Mouse (Mus musculus): ENCODE data around the gene Rsg1. TPM values are rescaled to one million over a fixed set of nuclear protein-coding genes. Genes with fewer than 3 reads are reported as not detected.

Gene Rsg1
- polyA plus RNA-seq, 1 experiment from 2014 or later, result 5.0 TPM

DNA sequence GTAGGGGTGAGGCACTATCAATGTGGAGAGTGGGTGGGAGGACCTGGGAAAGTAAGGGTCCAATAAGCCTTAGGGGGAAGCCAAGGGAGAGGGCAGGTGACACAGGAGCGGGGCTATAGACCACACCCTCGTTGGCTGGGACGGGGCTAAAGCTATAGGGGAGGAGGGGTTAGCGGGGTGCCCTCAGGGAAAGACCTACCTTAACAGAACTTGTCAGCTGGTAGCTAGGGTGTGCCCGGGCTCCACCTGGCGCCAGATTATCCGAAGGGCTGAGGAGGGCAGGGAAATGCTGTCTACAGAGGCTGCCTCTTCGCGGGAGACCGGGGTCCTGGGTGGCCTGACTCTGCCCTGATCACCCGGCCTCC is 34.8 kb downstream of the Rsg1 start:
- ATAC-seq (ENCODE audit: low FRiP score, low TSS enrichment), result peak; percentile 26
- H3K4me1 ChIP-seq (ENCODE audit: control insufficient read depth, insufficient read depth, low read length), result peaks cover 32% of the 10 kb centered on the region
- 9% methylated on average over 11 of the region's 11 CpGs for WGBS

DNA sequence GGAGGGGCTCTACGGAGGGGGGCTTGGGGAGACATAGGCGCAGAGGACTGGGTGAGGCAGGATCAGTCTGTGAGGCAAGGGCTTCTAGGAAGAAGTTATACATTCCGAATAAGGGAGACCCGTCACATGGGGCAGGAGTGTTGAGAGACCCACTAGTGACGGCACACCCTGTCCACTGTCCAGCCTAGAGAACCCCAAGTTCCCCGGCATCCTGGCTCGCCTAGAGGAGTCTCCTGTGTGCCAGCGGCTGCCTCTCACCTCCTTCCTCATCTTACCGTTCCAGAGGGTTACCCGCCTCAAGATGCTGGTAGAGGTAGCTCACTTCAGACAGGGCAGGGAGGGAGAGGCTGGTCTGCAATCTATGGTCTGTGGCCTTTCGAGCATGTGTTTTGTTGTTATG is 35.6 kb downstream of the Rsg1 start:
- Histone ChIP-seq H3K4me1 (ENCODE audit: control insufficient read depth, insufficient read depth, low read length) (peaks cover 30% of the 10 kb centered on the region), H3K4me2 (replicated peaks; ENCODE audit: low read depth, low read length) (no peak overlapping the region), H3K36me3 (ENCODE audit: control insufficient read depth, insufficient read depth, low read length) (no peaks in the 10 kb centered on the region), H3K9ac (ENCODE audit: low read depth, low read length) (no peak overlapping the region), H3K27ac (ENCODE audit: low read depth, low read length) (no peak overlapping the region), H3K4me3 (ENCODE audit: low read length) (no peak overlapping the region), H3K9me3 (ENCODE audit: control insufficient read depth, low read length) (no peaks in the 10 kb centered on the region), H3K27me3 (ENCODE audit: control insufficient read depth, insufficient read depth, low read length) (peaks cover 44% of the 10 kb centered on the region)
- 83% methylated on average over 11 of the region's 11 CpGs for WGBS
- ATAC-seq (ENCODE audit: low FRiP score, low TSS enrichment), result no peak

More for the DNA sequence above, 34.8 kb downstream of the Rsg1 start:
- Histone ChIP-seq H3K9ac (ENCODE audit: low read depth, low read length) (no peak overlapping the region; the same call in 1 of the 2 replicates), H3K9me3 (ENCODE audit: control insufficient read depth, low read length) (no peaks in the 10 kb centered on the region), H3K4me2 (replicated peaks; ENCODE audit: low read depth, low read length) (0 out of 2 replicates have a peak overlapping the region, but pooled peaks have one; percentile 75), H3K4me3 (ENCODE audit: low read length) (peak overlapping the region; percentile 46; the same call in 1 of the 2 replicates), H3K27me3 (ENCODE audit: control insufficient read depth, insufficient read depth, low read length) (peaks cover 48% of the 10 kb centered on the region), H3K36me3 (ENCODE audit: control insufficient read depth, insufficient read depth, low read length) (no peaks in the 10 kb centered on the region), H3K27ac (ENCODE audit: low read depth, low read length) (no peak overlapping the region)

DNA sequence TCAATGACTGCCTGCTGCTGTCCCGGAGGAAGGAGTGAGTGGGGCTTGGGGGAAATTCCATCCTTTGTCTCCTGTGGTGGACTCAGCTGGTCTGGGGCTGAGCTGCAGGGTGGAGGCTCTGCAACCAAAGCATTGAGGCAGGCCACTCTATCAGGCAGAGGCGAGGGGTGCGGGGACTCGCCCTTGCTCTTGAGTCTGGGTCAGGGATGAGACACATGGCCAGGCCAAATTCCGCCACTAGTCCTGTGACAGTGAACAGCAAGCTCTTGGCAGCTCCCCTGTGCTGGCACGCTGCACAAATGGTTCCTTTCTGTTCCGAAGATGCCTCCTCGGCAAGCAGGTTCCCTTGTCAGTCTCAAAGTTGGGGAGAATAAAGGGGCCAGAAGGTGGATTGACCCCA is 37.3 kb downstream of the Rsg1 start:
- H3K9ac ChIP-seq (ENCODE audit: low read depth, low read length), result no peak overlapping the region
- H3K4me2 ChIP-seq (replicated peaks; ENCODE audit: low read depth, low read length), result no peak overlapping the region
- no peak for ATAC-seq (ENCODE audit: low FRiP score, low TSS enrichment)
- peaks cover 24% of the 10 kb centered on the region for H3K4me1 ChIP-seq (ENCODE audit: control insufficient read depth, insufficient read depth, low read length)
- no peak overlapping the region for H3K4me3 ChIP-seq (ENCODE audit: low read length)
- WGBS, result 82% methylated on average over 8 of the region's 8 CpGs
- H3K36me3 ChIP-seq (ENCODE audit: control insufficient read depth, insufficient read depth, low read length), result no peaks in the 10 kb centered on the region
- H3K9me3 ChIP-seq (ENCODE audit: control insufficient read depth, low read length), result no peaks in the 10 kb centered on the region
- no peak overlapping the region for H3K27ac ChIP-seq (ENCODE audit: low read depth, low read length)
- H3K27me3 ChIP-seq (ENCODE audit: control insufficient read depth, insufficient read depth, low read length), result peaks cover 34% of the 10 kb centered on the region

DNA sequence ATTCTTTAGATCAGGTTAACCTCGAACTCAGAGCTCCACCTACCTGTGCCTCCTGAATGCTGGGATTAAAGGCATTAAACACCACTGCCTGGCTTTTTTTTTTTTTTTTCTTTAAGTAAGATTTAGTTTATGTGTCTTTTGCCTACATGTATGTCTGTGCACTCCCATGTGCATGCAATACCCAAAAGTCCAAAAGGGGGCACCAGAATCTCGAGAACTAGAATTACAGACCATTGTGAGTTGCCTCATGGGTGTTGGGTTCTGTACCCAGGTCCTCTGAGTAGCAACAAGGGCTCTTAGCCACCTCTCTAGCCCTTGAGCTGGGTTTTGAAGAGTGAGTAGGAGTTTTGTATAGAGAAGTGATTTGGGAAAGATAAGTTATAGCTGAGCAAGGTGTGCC is 38.9 kb downstream of the Rsg1 start:
- H3K4me2 ChIP-seq (replicated peaks; ENCODE audit: low read depth, low read length), result no peak overlapping the region
- no peak for ATAC-seq (ENCODE audit: low FRiP score, low TSS enrichment)
- peaks cover 11% of the 10 kb centered on the region; the same call in 1 of the 2 replicates for H3K4me1 ChIP-seq (ENCODE audit: control insufficient read depth, insufficient read depth, low read length)
- peaks cover 18% of the 10 kb centered on the region for H3K27me3 ChIP-seq (ENCODE audit: control insufficient read depth, insufficient read depth, low read length)
- no peak overlapping the region for H3K9ac ChIP-seq (ENCODE audit: low read depth, low read length)
- H3K4me3 ChIP-seq (ENCODE audit: low read length), result no peak overlapping the region
- WGBS, result 77% methylated on average over 2 of the region's 2 CpGs
- peaks cover 3% of the 10 kb centered on the region; the same call in 1 of the 2 replicates for H3K9me3 ChIP-seq (ENCODE audit: control insufficient read depth, low read length)
- H3K36me3 ChIP-seq (ENCODE audit: control insufficient read depth, insufficient read depth, low read length), result no peaks in the 10 kb centered on the region
- H3K27ac ChIP-seq (ENCODE audit: low read depth, low read length), result no peak overlapping the region

DNA sequence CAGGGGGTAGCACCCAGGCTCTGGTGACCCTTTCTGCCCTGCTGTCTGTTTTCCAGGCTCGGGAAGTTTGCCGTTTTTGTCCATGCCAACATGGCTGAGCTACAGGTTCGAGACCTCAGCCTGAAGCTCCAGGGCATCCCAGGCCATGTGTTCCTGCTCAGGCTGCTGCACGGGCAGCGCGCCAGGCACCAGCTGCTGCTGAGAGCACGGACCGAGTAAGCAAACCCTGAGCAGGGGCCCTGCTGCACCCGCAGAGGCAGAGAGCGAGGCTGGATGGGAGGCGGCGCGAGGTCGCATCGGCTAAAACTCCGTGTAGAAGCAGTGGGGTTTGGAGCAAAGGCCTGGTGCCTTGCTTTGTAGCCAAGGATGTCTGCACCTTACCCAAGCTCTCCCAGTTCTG is 40.5 kb downstream of the Rsg1 start:
- Histone ChIP-seq H3K27me3 (ENCODE audit: control insufficient read depth, insufficient read depth, low read length) (peaks cover 3% of the 10 kb centered on the region), H3K4me1 (ENCODE audit: control insufficient read depth, insufficient read depth, low read length) (no peaks in the 10 kb centered on the region), H3K4me3 (ENCODE audit: low read length) (no peak overlapping the region), H3K9me3 (ENCODE audit: control insufficient read depth, low read length) (peaks cover 3% of the 10 kb centered on the region; the same call in 1 of the 2 replicates), H3K4me2 (replicated peaks; ENCODE audit: low read depth, low read length) (no peak overlapping the region), H3K27ac (ENCODE audit: low read depth, low read length) (no peak overlapping the region), H3K36me3 (ENCODE audit: control insufficient read depth, insufficient read depth, low read length) (no peaks in the 10 kb centered on the region), H3K9ac (ENCODE audit: low read depth, low read length) (no peak overlapping the region)
- ATAC-seq (ENCODE audit: low FRiP score, low TSS enrichment), result no peak
- WGBS, result 78% methylated on average over 16 of the region's 16 CpGs

DNA sequence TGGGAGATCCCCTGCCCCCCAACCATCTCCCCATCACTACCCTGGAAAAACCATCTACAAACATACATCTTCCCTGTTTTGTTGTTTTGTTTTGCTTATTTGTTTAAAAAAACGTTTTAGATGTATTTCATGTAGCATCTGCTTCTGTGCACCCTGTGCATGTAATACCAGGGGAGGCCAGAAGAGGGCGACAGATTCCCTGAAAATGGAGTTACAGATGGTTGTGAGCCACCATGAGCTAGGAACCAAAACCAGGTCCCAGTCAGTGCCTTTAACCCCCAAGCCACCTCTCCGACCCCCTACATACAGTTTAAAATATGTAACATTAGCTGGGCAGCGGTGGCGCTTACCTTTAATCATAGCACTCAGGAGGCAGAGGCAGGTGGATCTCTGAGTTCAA is 43.7 kb downstream of the Rsg1 start:
- ATAC-seq (ENCODE audit: low FRiP score, low TSS enrichment), result no peak
- no peak overlapping the region for H3K4me3 ChIP-seq (ENCODE audit: low read length)
- no peaks in the 10 kb centered on the region for H3K36me3 ChIP-seq (ENCODE audit: control insufficient read depth, insufficient read depth, low read length)
- no peaks in the 10 kb centered on the region for H3K4me1 ChIP-seq (ENCODE audit: control insufficient read depth, insufficient read depth, low read length)
- H3K9me3 ChIP-seq (ENCODE audit: control insufficient read depth, low read length), result peaks cover 7% of the 10 kb centered on the region; the same call in 1 of the 2 replicates
- 65% methylated on average over 5 of the region's 5 CpGs for WGBS
- no peaks in the 10 kb centered on the region for H3K27me3 ChIP-seq (ENCODE audit: control insufficient read depth, insufficient read depth, low read length)
- H3K4me2 ChIP-seq (replicated peaks; ENCODE audit: low read depth, low read length), result no peak overlapping the region
- H3K9ac ChIP-seq (ENCODE audit: low read depth, low read length), result no peak overlapping the region
- H3K27ac ChIP-seq (ENCODE audit: low read depth, low read length), result no peak overlapping the region

DNA sequence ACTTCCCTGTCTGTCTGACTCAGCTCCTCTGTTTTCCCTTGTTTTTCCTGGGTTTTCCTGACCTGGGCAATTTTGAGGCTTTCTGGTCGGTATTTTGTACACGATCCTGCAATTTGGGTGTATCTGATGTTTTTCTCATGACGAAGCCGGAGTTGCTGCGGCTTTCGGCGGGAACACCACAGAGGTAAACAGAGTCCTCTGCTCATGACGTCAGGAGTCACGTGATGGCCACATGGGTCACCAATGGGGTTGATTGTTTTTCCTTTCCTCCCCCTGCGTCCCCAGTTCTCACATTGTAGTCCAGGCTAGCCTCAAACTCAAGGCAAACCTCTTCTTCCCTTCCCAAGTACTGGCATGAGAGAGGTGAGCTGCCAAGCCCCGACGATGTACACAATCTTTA is 45.7 kb downstream of the Rsg1 start:
- ATAC-seq (ENCODE audit: low FRiP score, low TSS enrichment), result no peak
- WGBS, result 78% methylated on average over 12 of the region's 12 CpGs
- no peaks in the 10 kb centered on the region for H3K36me3 ChIP-seq (ENCODE audit: control insufficient read depth, insufficient read depth, low read length)
- no peak overlapping the region for H3K4me2 ChIP-seq (replicated peaks; ENCODE audit: low read depth, low read length)
- no peaks in the 10 kb centered on the region for H3K27me3 ChIP-seq (ENCODE audit: control insufficient read depth, insufficient read depth, low read length)
- no peak overlapping the region for H3K4me3 ChIP-seq (ENCODE audit: low read length)
- H3K4me1 ChIP-seq (ENCODE audit: control insufficient read depth, insufficient read depth, low read length), result no peaks in the 10 kb centered on the region
- peaks cover 7% of the 10 kb centered on the region; the same call in 1 of the 2 replicates for H3K9me3 ChIP-seq (ENCODE audit: control insufficient read depth, low read length)
- no peak overlapping the region for H3K27ac ChIP-seq (ENCODE audit: low read depth, low read length)
- no peak overlapping the region for H3K9ac ChIP-seq (ENCODE audit: low read depth, low read length)

DNA sequence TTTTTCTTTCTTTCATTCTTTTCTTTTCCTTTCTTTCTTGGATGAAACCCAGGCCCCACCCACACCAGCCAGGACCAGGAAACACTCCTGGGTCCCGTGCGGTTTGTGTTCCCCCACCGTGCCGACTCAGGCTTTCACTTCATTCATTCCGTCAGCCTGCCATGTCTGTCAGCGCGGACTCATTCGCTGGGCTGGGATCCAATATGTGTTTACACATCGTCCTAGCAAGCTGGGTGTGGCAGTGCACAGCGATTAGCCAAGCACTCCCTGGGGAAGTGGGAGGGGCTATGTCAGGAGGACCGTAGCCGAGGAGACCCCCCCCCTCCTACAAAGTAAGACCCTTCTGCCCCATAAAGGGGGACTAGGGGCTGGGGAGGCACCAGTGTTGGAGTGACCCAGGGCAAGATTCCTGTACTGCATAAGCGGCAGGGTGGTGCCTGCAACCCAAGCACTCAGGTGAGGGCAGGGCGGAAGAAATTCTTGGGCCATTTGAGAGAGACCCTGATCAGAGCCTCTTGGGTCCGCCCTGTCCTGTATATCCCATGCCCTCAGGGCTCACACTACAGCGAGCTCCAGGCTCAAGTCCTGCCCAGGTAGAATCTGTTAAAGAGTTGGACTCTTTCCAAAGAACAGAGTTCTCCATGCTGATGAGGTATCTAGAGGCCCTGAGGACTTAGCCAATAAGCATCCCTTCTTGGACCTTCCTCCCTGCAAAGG is 46.4 kb downstream of the Rsg1 start:
- peak; percentile 34; the same call in 1 of the 2 replicates for ATAC-seq (ENCODE audit: low FRiP score, low TSS enrichment)
- no peaks in the 10 kb centered on the region for H3K27me3 ChIP-seq (ENCODE audit: control insufficient read depth, insufficient read depth, low read length)
- H3K36me3 ChIP-seq (ENCODE audit: control insufficient read depth, insufficient read depth, low read length), result no peaks in the 10 kb centered on the region
- no peak overlapping the region for H3K9ac ChIP-seq (ENCODE audit: low read depth, low read length)
- H3K27ac ChIP-seq (ENCODE audit: low read depth, low read length), result no peak overlapping the region
- WGBS, result 63% methylated on average over 16 of the region's 16 CpGs
- H3K4me2 ChIP-seq (replicated peaks; ENCODE audit: low read depth, low read length), result peak overlapping the region; percentile 12; the same call in 1 of the 2 replicates
- H3K9me3 ChIP-seq (ENCODE audit: control insufficient read depth, low read length), result peaks cover 7% of the 10 kb centered on the region; the same call in 1 of the 2 replicates
- no peak overlapping the region; the same call in 1 of the 2 replicates for H3K4me3 ChIP-seq (ENCODE audit: low read length)
- H3K4me1 ChIP-seq (ENCODE audit: control insufficient read depth, insufficient read depth, low read length), result no peaks in the 10 kb centered on the region

DNA sequence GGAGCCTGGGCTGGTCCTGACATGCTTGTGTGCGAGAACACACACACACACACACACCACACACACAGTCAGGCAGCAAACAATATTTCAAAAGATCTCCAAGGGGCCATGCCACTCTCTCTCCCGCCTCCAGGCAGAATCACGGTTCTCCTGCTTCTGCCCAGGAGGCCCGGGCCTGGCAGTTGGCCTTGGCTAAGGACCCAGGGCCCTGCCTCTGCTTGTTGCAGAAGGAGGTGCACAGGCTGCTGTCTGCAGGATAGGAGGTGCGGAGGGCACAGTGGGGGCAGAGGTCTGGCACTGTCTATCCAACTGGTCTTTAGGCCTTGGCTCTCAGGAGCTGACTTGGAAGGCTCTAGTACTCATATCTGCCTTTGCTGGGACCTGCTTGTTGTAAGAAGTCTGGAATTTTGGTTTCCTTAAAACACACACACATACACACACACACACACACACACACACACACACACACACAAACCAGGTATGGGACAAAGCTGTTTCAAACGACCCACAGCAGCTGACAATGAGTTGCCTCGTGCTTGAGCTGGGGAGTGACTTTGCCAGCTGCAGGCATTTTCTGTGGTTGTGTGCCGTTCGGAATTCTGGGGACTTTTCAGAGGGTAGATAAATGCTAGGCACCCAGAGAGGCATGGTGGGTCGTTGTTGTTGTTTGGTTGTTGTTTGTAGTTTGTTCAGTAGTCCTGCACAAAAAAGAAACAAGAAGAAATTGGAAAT is 49.3 kb downstream of the Rsg1 start:
- Histone ChIP-seq H3K27me3 (ENCODE audit: control insufficient read depth, insufficient read depth, low read length) (no peaks in the 10 kb centered on the region), H3K4me3 (ENCODE audit: low read length) (no peak overlapping the region), H3K9ac (ENCODE audit: low read depth, low read length) (no peak overlapping the region), H3K9me3 (ENCODE audit: control insufficient read depth, low read length) (peaks cover 4% of the 10 kb centered on the region; the same call in 1 of the 2 replicates), H3K4me1 (ENCODE audit: control insufficient read depth, insufficient read depth, low read length) (no peaks in the 10 kb centered on the region), H3K27ac (ENCODE audit: low read depth, low read length) (no peak overlapping the region), H3K36me3 (ENCODE audit: control insufficient read depth, insufficient read depth, low read length) (no peaks in the 10 kb centered on the region), H3K4me2 (replicated peaks; ENCODE audit: low read depth, low read length) (no peak overlapping the region)
- no peak for ATAC-seq (ENCODE audit: low FRiP score, low TSS enrichment)
- 79% methylated on average over 10 of the region's 10 CpGs for WGBS
